Mouse (Mus musculus) limb, embryonic 12.5 days (tissue): ENCODE data around the gene Defb21. TPM values are rescaled to one million over a fixed set of nuclear protein-coding genes. Genes with fewer than 3 reads are reported as not detected.

Experiments
- ATAC-seq: fragments of 200-750 bp; cut with Nextera tagmentation; 2 replicates; pipeline ENCODE4 v1.8.0; 2017; ENCODE audit warnings: low read depth, moderate TSS enrichment; ENCODE audit not compliant: insufficient number of reproducible peaks, insufficient read depth, low FRiP score, low TSS enrichment
- H3K27ac ChIP-seq: fragments of 300-500 bp; sonication (generic); 2 replicates; pipeline ENCODE4 v1.5.1; 2016; ENCODE audit warnings: mild to moderate bottlenecking, moderate library complexity
- H3K27me3 ChIP-seq: fragments of 300-500 bp; sonication (generic); 2 replicates; pipeline ENCODE4 v1.6.1; 2016; ENCODE audit warnings: mild to moderate bottlenecking, moderate library complexity
- H3K36me3 ChIP-seq: fragments of 300-500 bp; sonication (generic); 2 replicates; pipeline ENCODE4 v1.6.1; 2016; ENCODE audit warnings: mild to moderate bottlenecking, moderate library complexity
- H3K4me1 ChIP-seq: fragments of 300-500 bp; sonication (generic); replicated peaks from 2 replicates; pipeline ENCODE4 v1.6.1; 2016
- H3K4me2 ChIP-seq: fragments of 300-500 bp; sonication (generic); 2 replicates; pipeline ENCODE4 v1.6.1; 2016; ENCODE audit warnings: mild to moderate bottlenecking, moderate library complexity
- H3K4me3 ChIP-seq: fragments of 300-500 bp; sonication (generic); replicated peaks from 2 replicates; pipeline ENCODE4 v1.5.1; 2016; ENCODE audit warnings: mild to moderate bottlenecking
- H3K9ac ChIP-seq: fragments of 300-500 bp; sonication (generic); replicated peaks from 2 replicates; pipeline ENCODE4 v1.6.1; 2016; ENCODE audit warnings: mild to moderate bottlenecking, moderate library complexity
- H3K9me3 ChIP-seq: fragments of 300-500 bp; sonication (generic); 2 replicates; pipeline ENCODE4 v1.6.1; 2016; ENCODE audit warnings: mild to moderate bottlenecking, moderate library complexity
- WGBS: fragments of 180-500 bp; shearing (Covaris S2); methylation state at CpG from one replicate; pipeline ENCODE4 v1.1.7; 2016; 5-methylcytosine and 5-hydroxymethylcytosine counted together
- polyA plus RNA-seq: library from polyadenylated mRNA; unstranded; fragments of >200 nt; fragmentation: Nextera tagmentation; extraction: Ambion mirVana; gene quantifications from 2 replicates; pipeline ENCODE4 v1.2.1, GENCODE M21; 2016

Defb21 gene
- polyA plus RNA-seq, 1 experiment from 2014 or later = not detected

DNA sequence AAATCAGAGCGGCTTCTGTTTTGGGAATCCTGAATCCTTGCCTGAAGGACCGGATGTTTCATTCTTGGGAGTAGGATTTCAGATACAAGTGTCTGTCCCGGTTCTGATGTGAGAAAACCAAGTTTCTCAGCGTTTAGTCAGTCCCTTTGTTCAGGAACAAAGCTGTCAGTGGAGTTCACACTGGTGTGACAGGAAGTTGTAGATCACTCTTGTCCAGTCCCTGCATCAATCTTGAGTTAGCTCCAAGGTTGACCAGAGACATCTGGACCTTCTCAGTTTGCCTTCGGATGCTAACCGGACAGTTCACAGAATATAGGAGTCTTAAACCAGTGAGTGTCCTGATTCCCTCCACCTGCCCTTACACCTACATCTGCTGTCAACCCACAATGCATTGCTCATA, 35.2 kb downstream of the Defb21 start:
- H3K4me3 ChIP-seq = no peak overlapping the region
- H3K27ac ChIP-seq = no peak overlapping the region
- no peaks in the 10 kb centered on the region for H3K4me1 ChIP-seq
- H3K4me2 ChIP-seq = no peak overlapping the region
- H3K9ac ChIP-seq = no peak overlapping the region
- no peaks in the 10 kb centered on the region for H3K9me3 ChIP-seq
- no peaks in the 10 kb centered on the region for H3K36me3 ChIP-seq
- 41% methylated on average over 6 of the region's 6 CpGs for WGBS
- H3K27me3 ChIP-seq = no peaks in the 10 kb centered on the region
- ATAC-seq = no peak

DNA sequence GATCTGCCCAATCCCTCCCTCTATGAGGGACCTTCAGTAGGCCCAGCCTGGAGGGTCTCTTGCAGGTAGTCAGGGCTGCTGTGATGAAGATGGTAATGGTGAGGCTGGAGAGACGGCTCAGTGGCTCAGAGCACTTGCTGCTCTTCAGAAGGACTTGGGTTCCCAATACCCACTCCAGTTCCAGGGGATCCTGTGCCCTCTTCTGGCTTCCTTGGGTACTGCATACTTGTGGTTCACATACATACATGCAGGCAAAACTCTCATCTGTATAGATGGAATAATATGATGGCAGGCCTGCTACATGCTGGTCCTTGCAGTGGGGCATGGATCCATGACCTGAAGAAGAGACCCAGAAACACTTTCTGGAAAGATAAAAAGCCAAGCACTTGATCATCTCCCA, 36.2 kb downstream of the Defb21 start:
- Histone ChIP-seq H3K4me1 (no peaks in the 10 kb centered on the region), H3K9me3 (no peaks in the 10 kb centered on the region), H3K4me3 (no peak overlapping the region), H3K36me3 (no peaks in the 10 kb centered on the region), H3K27ac (no peak overlapping the region), H3K4me2 (no peak overlapping the region), H3K9ac (no peak overlapping the region), H3K27me3 (no peaks in the 10 kb centered on the region)
- WGBS = 88% methylated on average over 1 of the region's 1 CpGs
- no peak for ATAC-seq

DNA sequence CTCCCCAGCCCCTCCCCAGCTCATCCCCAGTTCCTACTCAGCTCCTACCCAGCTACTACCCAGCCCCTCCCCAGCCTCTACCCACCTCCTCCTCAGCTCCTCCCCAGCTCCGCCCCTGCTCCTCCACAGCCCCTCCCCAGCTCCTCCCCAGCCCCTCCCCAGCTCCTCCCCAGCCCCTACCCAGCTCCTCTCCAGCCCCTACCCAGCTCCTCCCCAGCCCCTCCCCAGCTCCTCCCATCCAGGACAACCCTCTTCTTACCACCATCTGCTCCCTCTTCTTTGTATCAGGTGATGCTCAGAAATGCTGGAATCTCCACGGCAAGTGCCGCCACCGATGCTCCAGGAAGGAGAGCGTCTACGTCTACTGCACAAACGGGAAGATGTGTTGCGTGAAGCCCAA, 39.6 kb downstream of the Defb21 start:
- Histone ChIP-seq H3K9me3 (no peaks in the 10 kb centered on the region), H3K4me1 (no peaks in the 10 kb centered on the region), H3K27ac (no peak overlapping the region), H3K4me2 (0 out of 2 replicates have a peak overlapping the region, but pooled peaks have one; percentile 9), H3K9ac (no peak overlapping the region), H3K27me3 (no peaks in the 10 kb centered on the region), H3K4me3 (no peak overlapping the region), H3K36me3 (no peaks in the 10 kb centered on the region)
- WGBS = 20% methylated on average over 7 of the region's 8 CpGs
- no peak for ATAC-seq

DNA sequence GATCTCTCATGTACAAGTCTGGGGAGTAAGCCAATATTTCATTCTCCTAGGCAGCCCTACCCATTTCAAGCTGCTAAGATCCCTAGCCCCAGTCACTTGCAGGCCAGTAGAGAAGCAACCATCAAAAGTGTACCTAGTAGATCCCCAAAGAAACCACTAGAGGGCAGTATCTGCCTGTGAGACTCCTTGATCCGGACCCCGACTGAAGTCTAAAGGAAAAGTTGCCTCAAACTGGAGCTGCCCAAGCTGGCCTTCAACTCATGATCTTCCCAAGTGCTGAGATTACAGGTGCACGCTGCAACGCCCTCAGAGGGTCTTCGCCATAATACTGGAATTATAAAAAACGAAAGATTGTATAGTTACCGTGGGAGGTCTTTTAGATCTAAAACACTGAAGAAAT, 43.0 kb downstream of the Defb21 start:
- Histone ChIP-seq H3K4me3 (no peak overlapping the region), H3K4me1 (no peaks in the 10 kb centered on the region), H3K4me2 (no peak overlapping the region), H3K9me3 (no peaks in the 10 kb centered on the region), H3K36me3 (no peaks in the 10 kb centered on the region), H3K27ac (no peak overlapping the region), H3K27me3 (no peaks in the 10 kb centered on the region; the same call in 1 of the 2 replicates), H3K9ac (no peak overlapping the region)
- 8% methylated on average over 7 of the region's 7 CpGs for whole genome bisulfite sequencing
- ATAC-seq = no peak

DNA sequence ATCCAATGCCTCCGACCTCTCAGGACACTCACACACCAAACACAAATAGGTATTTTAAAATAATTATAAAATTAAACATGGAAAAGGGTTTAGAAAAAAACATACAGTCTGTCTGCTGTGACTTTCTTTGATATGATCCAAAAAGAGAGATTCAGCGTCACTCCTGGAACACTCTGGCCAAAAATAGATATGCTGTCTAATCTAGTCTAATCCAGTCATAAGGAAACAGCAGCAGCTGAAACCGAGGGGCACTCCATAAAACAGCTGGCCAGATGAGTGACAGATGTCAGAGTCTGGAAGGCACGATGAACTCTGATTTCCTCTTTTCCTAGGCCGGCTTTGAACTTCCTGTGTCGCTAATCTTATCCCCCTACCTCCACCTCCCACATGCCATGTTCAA, 43.9 kb downstream of the Defb21 start:
- Histone ChIP-seq H3K4me2 (no peak overlapping the region), H3K9me3 (no peaks in the 10 kb centered on the region), H3K27ac (no peak overlapping the region), H3K4me1 (no peaks in the 10 kb centered on the region), H3K27me3 (no peaks in the 10 kb centered on the region; the same call in 1 of the 2 replicates), H3K4me3 (no peak overlapping the region), H3K36me3 (no peaks in the 10 kb centered on the region), H3K9ac (no peak overlapping the region)
- no peak for ATAC-seq
- WGBS = 74% methylated on average over 6 of the region's 6 CpGs

DNA sequence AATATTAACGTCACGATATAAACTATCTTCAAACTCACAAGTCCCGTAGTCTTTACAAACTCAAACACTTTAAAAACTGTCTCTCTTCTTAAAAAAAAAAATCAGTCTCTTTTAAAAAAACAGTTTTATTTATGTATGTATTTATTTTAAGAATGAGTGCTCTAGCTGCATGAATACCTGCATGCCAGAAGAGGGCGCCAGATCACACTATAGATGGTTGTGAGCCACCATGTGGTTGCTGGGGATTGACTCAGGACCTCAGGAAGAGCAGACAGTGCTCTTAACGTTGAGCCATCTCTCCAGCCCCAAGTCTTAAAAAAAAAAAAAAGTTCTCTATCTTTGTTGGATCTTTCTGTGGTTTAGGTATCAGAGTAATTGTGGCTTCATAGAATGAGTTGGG, 44.8 kb downstream of the Defb21 start:
- no peaks in the 10 kb centered on the region for H3K4me1 ChIP-seq
- no peak overlapping the region for H3K9ac ChIP-seq
- H3K27me3 ChIP-seq = peaks cover under 1% of the 10 kb centered on the region; the same call in 1 of the 2 replicates
- H3K27ac ChIP-seq = no peak overlapping the region
- no peaks in the 10 kb centered on the region for H3K36me3 ChIP-seq
- no peak overlapping the region for H3K4me3 ChIP-seq
- no peak overlapping the region for H3K4me2 ChIP-seq
- no peaks in the 10 kb centered on the region for H3K9me3 ChIP-seq
- 55% methylated on average over 5 of the region's 5 CpGs for WGBS
- no peak for ATAC-seq

DNA sequence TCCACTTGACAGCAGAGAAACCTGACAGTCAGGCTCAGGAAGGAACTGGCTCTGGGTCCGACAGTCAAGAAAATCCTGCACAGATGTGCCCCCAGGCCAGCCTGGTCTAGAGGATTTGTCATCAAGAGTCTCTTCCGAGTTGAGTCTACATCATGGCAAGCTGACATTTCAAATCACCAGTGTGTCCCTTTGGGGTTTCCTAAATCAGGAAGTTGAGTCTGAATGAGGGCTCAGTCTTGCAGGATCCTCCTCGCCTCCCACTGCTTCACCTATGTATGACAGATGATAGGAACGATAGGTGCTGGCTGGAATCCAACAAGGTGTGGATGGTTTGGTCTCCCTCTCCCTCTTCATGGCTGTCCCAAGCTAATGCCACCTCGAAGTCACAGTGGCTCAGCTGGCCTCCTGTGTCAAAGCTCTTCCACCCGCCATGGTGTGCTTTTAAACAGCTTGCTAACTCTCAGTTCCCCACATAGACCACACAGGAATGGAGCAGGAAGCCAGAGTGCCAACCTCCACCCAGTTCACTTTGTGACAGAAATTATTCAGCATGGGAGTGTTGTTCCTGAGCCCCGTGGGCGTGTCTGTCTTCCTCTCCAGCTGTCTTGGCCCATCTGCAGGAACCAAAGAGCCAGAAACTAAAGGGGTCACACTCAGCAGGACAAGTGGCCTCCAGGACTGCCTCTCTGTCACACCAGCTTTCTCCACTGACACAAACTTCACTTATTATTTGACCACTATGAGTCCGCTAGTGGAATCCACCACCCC, 48.0 kb downstream of the Defb21 start:
- no peak overlapping the region for H3K27ac ChIP-seq
- ATAC-seq = no peak
- 66% methylated on average over 9 of the region's 9 CpGs for WGBS
- no peak overlapping the region for H3K4me3 ChIP-seq
- H3K27me3 ChIP-seq = peaks cover 15% of the 10 kb centered on the region
- no peak overlapping the region for H3K9ac ChIP-seq
- no peaks in the 10 kb centered on the region for H3K36me3 ChIP-seq
- H3K4me2 ChIP-seq = no peak overlapping the region
- H3K9me3 ChIP-seq = 0 out of 2 replicates have a peak, but pooled peaks cover 4% of the 10 kb centered on the region
- H3K4me1 ChIP-seq = no peaks in the 10 kb centered on the region

DNA sequence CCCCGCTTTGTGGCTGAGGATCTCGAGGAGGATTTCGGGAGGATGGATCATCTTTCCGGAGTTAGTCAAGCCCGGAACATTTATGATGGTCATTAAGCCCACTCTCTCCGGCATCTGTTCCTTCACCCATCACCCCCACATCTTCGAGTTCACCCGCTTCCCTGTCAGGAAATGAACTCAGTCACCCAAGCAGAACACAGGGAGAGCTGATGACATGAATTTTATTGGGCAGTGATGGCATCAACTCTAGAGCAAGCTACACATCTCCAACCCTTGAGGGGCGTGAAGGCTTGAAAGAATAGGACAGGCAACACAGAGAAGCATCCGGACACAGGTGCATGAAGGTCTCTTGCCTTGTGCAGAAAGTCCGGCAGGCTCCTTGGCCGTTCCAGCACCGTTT, 49.6 kb downstream of the Defb21 start:
- H3K4me2 ChIP-seq = no peak overlapping the region
- no peak overlapping the region for H3K27ac ChIP-seq
- no peak overlapping the region for H3K9ac ChIP-seq
- H3K4me1 ChIP-seq = peaks cover 8% of the 10 kb centered on the region
- H3K9me3 ChIP-seq = 0 out of 2 replicates have a peak, but pooled peaks cover 4% of the 10 kb centered on the region
- no peak overlapping the region for H3K4me3 ChIP-seq
- ATAC-seq = no peak
- 75% methylated on average over 13 of the region's 13 CpGs for WGBS
- H3K36me3 ChIP-seq = no peaks in the 10 kb centered on the region
- peaks cover 31% of the 10 kb centered on the region for H3K27me3 ChIP-seq

DNA sequence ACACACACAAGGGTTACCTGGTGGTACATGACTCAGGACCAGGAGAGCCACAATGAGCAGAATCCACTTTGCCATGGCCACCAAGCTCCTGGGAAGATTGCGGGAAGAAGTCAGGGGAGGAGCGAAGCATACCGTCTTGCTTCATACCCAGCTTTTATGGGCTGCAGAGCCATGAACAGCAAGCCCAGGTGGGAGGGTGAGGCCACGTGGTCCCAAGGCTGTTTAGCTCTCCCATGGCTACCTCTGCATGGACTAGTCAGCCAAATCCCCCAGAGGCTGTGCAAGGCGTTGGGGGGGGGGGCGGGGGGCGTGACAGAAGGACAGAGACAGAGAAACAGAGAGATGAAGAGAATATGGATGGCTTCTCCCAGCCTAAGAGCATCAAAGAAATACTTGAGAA, 50.4 kb downstream of the Defb21 start, which contains the start of gene Defb25:
Gene Defb25 (minus strand): TSS at position 101 of the 400 bp plus-strand sequence.
- ATAC-seq = no peak
- Histone ChIP-seq H3K4me1 (peaks cover 14% of the 10 kb centered on the region), H3K27ac (no peak within 1 kb of the TSS), H3K9ac (no peak within 1 kb of the TSS), H3K9me3 (0 out of 2 replicates have a peak, but pooled peaks cover 4% of the 10 kb centered on the region), H3K36me3 (no peaks in the 10 kb centered on the region), H3K4me2 (no peak within 1 kb of the TSS), H3K27me3 (peaks cover 39% of the 10 kb centered on the region), H3K4me3 (no peak within 1 kb of the TSS)
- 71% methylated on average over 7 of the region's 7 CpGs for WGBS

Other genes with a start within 250 kb of the Defb21 start
- gene Rbck1, start 240.1 kb upstream of the Defb21 start, polyA plus RNA-seq = 72.9 and 79.2 TPM in 2 replicates
- 3.0 and 3.6 TPM in 2 replicates for gene Trib3, start 228.7 kb upstream of the Defb21 start, polyA plus RNA-seq
- gene Nrsn2, start 196.1 kb upstream of the Defb21 start, polyA plus RNA-seq = 2.2 and 3.0 TPM in 2 replicates
- gene Sox12, start 174.7 kb upstream of the Defb21 start, polyA plus RNA-seq = 15.6 and 16.8 TPM in 2 replicates
- 74.1 and 76.6 TPM in 2 replicates for gene Zcchc3, start 157.7 kb upstream of the Defb21 start, polyA plus RNA-seq
- gene 6820408C15Rik, start 157.2 kb upstream of the Defb21 start, polyA plus RNA-seq = 0.24 and 0.59 TPM in 2 replicates
- not detected in 2 replicates for gene Defb23, start 108.1 kb upstream of the Defb21 start, polyA plus RNA-seq
- gene Defb20, start 95.7 kb upstream of the Defb21 start, polyA plus RNA-seq = not detected in 2 replicates
- not detected in 2 replicates for gene Defb22, start 82.6 kb upstream of the Defb21 start, polyA plus RNA-seq
- gene Defb26, start 61.1 kb upstream of the Defb21 start, polyA plus RNA-seq = not detected in 2 replicates
- not detected in 2 replicates for gene Defb28, start 54.5 kb upstream of the Defb21 start, polyA plus RNA-seq
- gene Defb29, start 32.6 kb upstream of the Defb21 start, polyA plus RNA-seq = not detected in 2 replicates
- gene Gm17416, start 3.4 kb upstream of the Defb21 start, polyA plus RNA-seq = not detected in 2 replicates
- not detected in 2 replicates for gene Defb19, start 7.6 kb downstream of the Defb21 start, polyA plus RNA-seq
- not detected in 2 replicates for gene Defb45, start 26.7 kb downstream of the Defb21 start, polyA plus RNA-seq
- gene Defb36, start 31.6 kb downstream of the Defb21 start, polyA plus RNA-seq = not detected in 2 replicates
- not detected in 2 replicates for gene Defb25, start 50.3 kb downstream of the Defb21 start, polyA plus RNA-seq
- gene Rem1, start 54.2 kb downstream of the Defb21 start, polyA plus RNA-seq = 0.87 and 1.1 TPM in 2 replicates
- gene H13, start 96.7 kb downstream of the Defb21 start, polyA plus RNA-seq = 129 and 135 TPM in 2 replicates
- gene Mcts2, start 114.3 kb downstream of the Defb21 start, polyA plus RNA-seq = 36.3 and 39.2 TPM in 2 replicates
- gene Id1, start 163.5 kb downstream of the Defb21 start, polyA plus RNA-seq = 299 and 330 TPM in 2 replicates
- 29.9 and 30.6 TPM in 2 replicates for gene Cox4i2, start 181.4 kb downstream of the Defb21 start, polyA plus RNA-seq